Comparison of ENCODE assay signal across 8 mouse cellular contexts in genomic region chr13:69481026-69481425, GRCm38 (mm10). TPM values are rescaled to one million over a fixed set of nuclear protein-coding genes. Genes with fewer than 3 reads are reported as not detected.
DNase-seq lines count a peak whose midpoint lies in the region; ATAC-seq and TF ChIP-seq lines count a peak whose summit lies in the region.

No protein-coding gene starts in this region.

- no peak for DNase-seq in forebrain, embryonic 10.5 days (ENCODE audit: extremely low spot score, low spot score)
- DNase-seq in forebrain, embryonic 11.5 days (ENCODE audit: low spot score) = no peak
- peak; percentile 49 for DNase-seq in cerebellum, adult 11-12 months
- peak; percentile 60 for DNase-seq in gastrocnemius, adult 2 months
- DNase-seq in thymus, postnatal 25 days = no peak

- H3K4me2 ChIP-seq in forebrain, embryonic 11.5 days (ENCODE audit: low read depth, low read length, severe bottlenecking) = no peak overlapping the region; the same call in 1 of the 2 replicates
- peak overlapping the region; percentile 61 for H3K4me2 ChIP-seq in hindbrain, embryonic 15.5 days
- H3K4me2 ChIP-seq in midbrain, embryonic 16.5 days (ENCODE audit: low read length) = peak overlapping the region; percentile 62

- no peak for ATAC-seq in forebrain, embryonic 11.5 days (replicated peaks; ENCODE audit: low FRiP score)
- ATAC-seq in hindbrain, embryonic 15.5 days (ENCODE audit: low FRiP score, low read depth) = 0 out of 2 replicates have a peak, but pooled peaks have one; percentile 49
- no peak for ATAC-seq in midbrain, embryonic 16.5 days
- ATAC-seq in erythroblast, adult 5-6 weeks (replicated peaks; ENCODE audit: low FRiP score, poor library complexity, severe bottlenecking) = no peak

- peaks cover 63% of the 10 kb centered on the region for H3K27me3 ChIP-seq in forebrain, embryonic 10.5 days (ENCODE audit: poor library complexity, severe bottlenecking)
- H3K27me3 ChIP-seq in forebrain, embryonic 11.5 days (ENCODE audit: control insufficient read depth, insufficient read depth, low read length) = peaks cover 25% of the 10 kb centered on the region
- peaks cover 26% of the 10 kb centered on the region for H3K27me3 ChIP-seq in hindbrain, embryonic 15.5 days
- peaks cover 14% of the 10 kb centered on the region for H3K27me3 ChIP-seq in midbrain, embryonic 16.5 days (ENCODE audit: control insufficient read depth, insufficient read depth, low read depth, low read length)

- H3K36me3 ChIP-seq in forebrain, embryonic 10.5 days (replicated peaks) = no peaks in the 10 kb centered on the region
- H3K36me3 ChIP-seq in forebrain, embryonic 11.5 days (ENCODE audit: control insufficient read depth, insufficient read depth, low read length) = no peaks in the 10 kb centered on the region
- no peaks in the 10 kb centered on the region for H3K36me3 ChIP-seq in hindbrain, embryonic 15.5 days
- H3K36me3 ChIP-seq in midbrain, embryonic 16.5 days (ENCODE audit: control insufficient read depth, insufficient read depth, low read length) = no peaks in the 10 kb centered on the region

- H3K4me1 ChIP-seq in forebrain, embryonic 10.5 days = peaks cover 22% of the 10 kb centered on the region
- H3K4me1 ChIP-seq in forebrain, embryonic 11.5 days (replicated peaks; ENCODE audit: control insufficient read depth, insufficient read depth, low read length) = peaks cover 9% of the 10 kb centered on the region; the same call in 1 of the 2 replicates
- H3K4me1 ChIP-seq in hindbrain, embryonic 15.5 days (replicated peaks) = peaks cover 23% of the 10 kb centered on the region
- peaks cover 8% of the 10 kb centered on the region for H3K4me1 ChIP-seq in midbrain, embryonic 16.5 days (ENCODE audit: control insufficient read depth, insufficient read depth, low read length)

- no peaks in the 10 kb centered on the region for H3K9me3 ChIP-seq in forebrain, embryonic 10.5 days
- no peaks in the 10 kb centered on the region for H3K9me3 ChIP-seq in forebrain, embryonic 11.5 days (ENCODE audit: control insufficient read depth, low read length)
- no peaks in the 10 kb centered on the region for H3K9me3 ChIP-seq in hindbrain, embryonic 15.5 days
- no peaks in the 10 kb centered on the region for H3K9me3 ChIP-seq in midbrain, embryonic 16.5 days (replicated peaks; ENCODE audit: control insufficient read depth, low read length, poor library complexity, severe bottlenecking)

- intact Hi-C loops in gastrocnemius, adult 2 months (cut with DNase I) = no loop called here

- 7% methylated on average over 8 of the region's 8 CpGs for WGBS in forebrain, embryonic 10.5 days
- 7% methylated on average over 8 of the region's 8 CpGs for WGBS in forebrain, embryonic 11.5 days
- WGBS in hindbrain, embryonic 15.5 days = 6% methylated on average over 8 of the region's 8 CpGs
- WGBS in midbrain, embryonic 16.5 days = 7% methylated on average over 8 of the region's 8 CpGs

- H3K4me3 ChIP-seq in forebrain, embryonic 10.5 days = 0 out of 2 replicates have a peak overlapping the region, but pooled peaks have one; percentile 45
- no peak overlapping the region for H3K4me3 ChIP-seq in forebrain, embryonic 11.5 days (ENCODE audit: low read depth, low read length)
- H3K4me3 ChIP-seq in gastrocnemius, adult 2 months = peak overlapping the region; percentile 66
- H3K4me3 ChIP-seq in hindbrain, embryonic 15.5 days = no peak overlapping the region
- no peak overlapping the region for H3K4me3 ChIP-seq in midbrain, embryonic 16.5 days (ENCODE audit: low read depth, low read length)

- H3K27ac ChIP-seq in forebrain, embryonic 10.5 days = no peak overlapping the region
- H3K27ac ChIP-seq in forebrain, embryonic 11.5 days (ENCODE audit: low read depth, low read length) = no peak overlapping the region
- peak overlapping the region; percentile 80 for H3K27ac ChIP-seq in gastrocnemius, adult 2 months
- H3K27ac ChIP-seq in hindbrain, embryonic 15.5 days (replicated peaks) = no peak overlapping the region
- no peak overlapping the region for H3K27ac ChIP-seq in midbrain, embryonic 16.5 days (ENCODE audit: low read length)

- no peak for TF ChIP-seq CTCF in gastrocnemius, adult 2 months (IDR thresholded peaks at IDR 0.05)

- H3K9ac ChIP-seq in forebrain, embryonic 11.5 days (ENCODE audit: low read length) = no peak overlapping the region
- H3K9ac ChIP-seq in hindbrain, embryonic 15.5 days = no peak overlapping the region
- no peak overlapping the region for H3K9ac ChIP-seq in midbrain, embryonic 16.5 days (ENCODE audit: low read depth, low read length)

RNA-seq across cellular contexts. Expression of gene Nsun2, which starts 52.5 kb away (rescaled TPM):
- polyA plus RNA-seq in forebrain, embryonic 10.5 days (2016; fragmentation: Nextera tagmentation; extraction: Ambion mirVana) = 171 and 175 TPM in 2 replicates
- polyA plus RNA-seq in forebrain, embryonic 11.5 days (2014; fragmentation: Nextera tagmentation; extraction: Ambion mirVana) = 133 and 135 TPM in 2 replicates
- total RNA-seq in gastrocnemius, adult 2 months (2021) = 10 to 100 TPM; 45.4 to 51.9 TPM
- polyA plus RNA-seq in hindbrain, embryonic 15.5 days (2015; fragmentation: Nextera tagmentation; extraction: Ambion mirVana) = 73.5 and 74.6 TPM in 2 replicates
- polyA plus RNA-seq in midbrain, embryonic 16.5 days (2015; fragmentation: Nextera tagmentation; extraction: Ambion mirVana) = 67.9 and 70.2 TPM in 2 replicates
- 13.8 and 26.3 TPM in 2 replicates for total RNA-seq in erythroblast, adult 5-6 weeks (2015; ENCODE audit: low replicate concordance)
- total RNA-seq in erythroblast, adult 5-6 weeks (2017; ENCODE audit: low replicate concordance) = 32.4 and 37.1 TPM in 2 replicates

RNA-seq across cellular contexts. Expression of gene Tent4a, which starts 53.4 kb away (rescaled TPM):
- polyA plus RNA-seq in forebrain, embryonic 10.5 days (2016; fragmentation: Nextera tagmentation; extraction: Ambion mirVana) = 4.1 and 4.9 TPM in 2 replicates
- polyA plus RNA-seq in forebrain, embryonic 11.5 days (2014; fragmentation: Nextera tagmentation; extraction: Ambion mirVana) = 8.7 and 9.6 TPM in 2 replicates
- 1 to 10 TPM; 5.2 to 7.8 TPM for total RNA-seq in gastrocnemius, adult 2 months (2021)
- 7.1 and 7.3 TPM in 2 replicates for polyA plus RNA-seq in hindbrain, embryonic 15.5 days (2015; fragmentation: Nextera tagmentation; extraction: Ambion mirVana)
- 5.4 and 6.3 TPM in 2 replicates for polyA plus RNA-seq in midbrain, embryonic 16.5 days (2015; fragmentation: Nextera tagmentation; extraction: Ambion mirVana)
- total RNA-seq in erythroblast, adult 5-6 weeks (2015; ENCODE audit: low replicate concordance) = 6.3 and 7.7 TPM in 2 replicates
- 9.2 and 9.9 TPM in 2 replicates for total RNA-seq in erythroblast, adult 5-6 weeks (2017; ENCODE audit: low replicate concordance)

Comparison
In these comparisons a context has a peak if more than half of its experiments do, and no peak if none do; other contexts are left out.
1. H3K4me3 ChIP-seq: peak in forebrain, embryonic 10.5 days (single experiment) and gastrocnemius, adult 2 months (single experiment); none in forebrain, embryonic 11.5 days (single experiment), hindbrain, embryonic 15.5 days (single experiment) and midbrain, embryonic 16.5 days (single experiment).
2. DNase-seq: peak in cerebellum, adult 11-12 months (single experiment) and gastrocnemius, adult 2 months (single experiment); none in forebrain, embryonic 10.5 days (single experiment), forebrain, embryonic 11.5 days (single experiment) and thymus, postnatal 25 days (single experiment).